Mouse (Mus musculus): ENCODE measurements at regions not wholly inside any gene's neighbourhood (a gene's known extent, or its start where the extent isn't known, plus 50 kb on each side); places are given as distances from the start of the nearest gene placed in this dataset.

GRCm38 (mm10) chr3:142995981-142996743 is 114.4 kb upstream of the Pkn2 start:
- TF ChIP-seq EP300 (IDR thresholded peaks at IDR 0.05; ENCODE audit: low read depth) (no peak), CTCF (IDR thresholded peaks at IDR 0.05; ENCODE audit: low read depth) (peak; percentile 21; the same call in 1 of the 2 replicates)
- ATAC-seq (ENCODE audit: insufficient read depth, low read depth) (no peak), DNase-seq (ENCODE audit: low spot score) (peak; percentile 20)
- 51% methylated on average over 3 of the region's 3 CpGs for WGBS
- H3K4me2 ChIP-seq (ENCODE audit: low read depth, low read length): no peak overlapping the region
- no peaks in the 10 kb centered on the region for H3K9me3 ChIP-seq (replicated peaks; ENCODE audit: control insufficient read depth, low read length)
- H3K36me3 ChIP-seq (replicated peaks; ENCODE audit: control insufficient read depth, insufficient read depth, low read length): no peaks in the 10 kb centered on the region
- no peak overlapping the region for H3K4me3 ChIP-seq (ENCODE audit: low read depth, low read length)
- no peak overlapping the region for H3K9ac ChIP-seq (replicated peaks; ENCODE audit: low read depth, low read length)
- H3K27ac ChIP-seq (ENCODE audit: low read depth): no peak overlapping the region
- H3K4me1 ChIP-seq (ENCODE audit: control insufficient read depth, insufficient read depth): no peaks in the 10 kb centered on the region
- H3K27me3 ChIP-seq (ENCODE audit: control insufficient read depth, insufficient read depth, low read length): no peaks in the 10 kb centered on the region

- ATAC-seq (ENCODE audit: insufficient read depth, low read depth) (no peak), DNase-seq (ENCODE audit: low spot score) (no peak)
- no peak for TF ChIP-seq EP300 (IDR thresholded peaks at IDR 0.05; ENCODE audit: low read depth)
- no peak for TF ChIP-seq CTCF (IDR thresholded peaks at IDR 0.05; ENCODE audit: low read depth)
- no peaks in the 10 kb centered on the region for H3K4me1 ChIP-seq (ENCODE audit: control insufficient read depth, insufficient read depth)
- H3K27ac ChIP-seq (ENCODE audit: low read depth): no peak overlapping the region
- WGBS: 60% methylated on average over 5 of the region's 5 CpGs
- H3K4me2 ChIP-seq (ENCODE audit: low read depth, low read length): no peak overlapping the region
- H3K27me3 ChIP-seq (ENCODE audit: control insufficient read depth, insufficient read depth, low read length): no peaks in the 10 kb centered on the region
- no peak overlapping the region for H3K4me3 ChIP-seq (ENCODE audit: low read depth, low read length)
- H3K9ac ChIP-seq (replicated peaks; ENCODE audit: low read depth, low read length): no peak overlapping the region
- no peaks in the 10 kb centered on the region for H3K9me3 ChIP-seq (replicated peaks; ENCODE audit: control insufficient read depth, low read length)
- no peaks in the 10 kb centered on the region for H3K36me3 ChIP-seq (replicated peaks; ENCODE audit: control insufficient read depth, insufficient read depth, low read length)
Observed at GRCm38 (mm10) chr3:142984547-142984946, 102.7 kb upstream of the Pkn2 start.

GRCm38 (mm10) chr3:142981221-142981620 is 99.4 kb upstream of the Pkn2 start:
- ATAC-seq (ENCODE audit: insufficient read depth, low read depth) (no peak), DNase-seq (ENCODE audit: low spot score) (no peak)
- Histone ChIP-seq H3K9ac (replicated peaks; ENCODE audit: low read depth, low read length) (no peak overlapping the region), H3K9me3 (replicated peaks; ENCODE audit: control insufficient read depth, low read length) (no peaks in the 10 kb centered on the region), H3K4me3 (ENCODE audit: low read depth, low read length) (no peak overlapping the region), H3K36me3 (replicated peaks; ENCODE audit: control insufficient read depth, insufficient read depth, low read length) (no peaks in the 10 kb centered on the region), H3K27me3 (ENCODE audit: control insufficient read depth, insufficient read depth, low read length) (no peaks in the 10 kb centered on the region), H3K27ac (ENCODE audit: low read depth) (no peak overlapping the region), H3K4me1 (ENCODE audit: control insufficient read depth, insufficient read depth) (no peaks in the 10 kb centered on the region), H3K4me2 (ENCODE audit: low read depth, low read length) (no peak overlapping the region)
- TF ChIP-seq EP300 (IDR thresholded peaks at IDR 0.05; ENCODE audit: low read depth) (no peak), CTCF (IDR thresholded peaks at IDR 0.05; ENCODE audit: low read depth) (no peak)
- WGBS: 91% methylated on average over 3 of the region's 3 CpGs

GRCm38 (mm10) chr3:142979161-142979560 is 97.4 kb upstream of the Pkn2 start:
- no peaks in the 10 kb centered on the region for H3K36me3 ChIP-seq (replicated peaks; ENCODE audit: control insufficient read depth, insufficient read depth, low read length)
- H3K4me2 ChIP-seq (ENCODE audit: low read depth, low read length): peak overlapping the region; percentile 1; the same call in 1 of the 2 replicates
- H3K27me3 ChIP-seq (ENCODE audit: control insufficient read depth, insufficient read depth, low read length): no peaks in the 10 kb centered on the region
- ATAC-seq (ENCODE audit: insufficient read depth, low read depth) (no peak), DNase-seq (ENCODE audit: low spot score) (no peak)
- TF ChIP-seq EP300 (IDR thresholded peaks at IDR 0.05; ENCODE audit: low read depth) (no peak), CTCF (IDR thresholded peaks at IDR 0.05; ENCODE audit: low read depth) (no peak)
- no peak overlapping the region for H3K27ac ChIP-seq (ENCODE audit: low read depth)
- 8% methylated on average over 4 of the region's 4 CpGs for WGBS
- no peaks in the 10 kb centered on the region for H3K9me3 ChIP-seq (replicated peaks; ENCODE audit: control insufficient read depth, low read length)
- no peak overlapping the region for H3K4me3 ChIP-seq (ENCODE audit: low read depth, low read length)
- no peak overlapping the region for H3K9ac ChIP-seq (replicated peaks; ENCODE audit: low read depth, low read length)
- H3K4me1 ChIP-seq (ENCODE audit: control insufficient read depth, insufficient read depth): peaks cover 5% of the 10 kb centered on the region; the same call in 1 of the 2 replicates

GRCm38 (mm10) chr3:142976519-142977394 is 95.0 kb upstream of the Pkn2 start:
- Histone ChIP-seq H3K27me3 (ENCODE audit: control insufficient read depth, insufficient read depth, low read length) (no peaks in the 10 kb centered on the region), H3K36me3 (replicated peaks; ENCODE audit: control insufficient read depth, insufficient read depth, low read length) (no peaks in the 10 kb centered on the region), H3K27ac (ENCODE audit: low read depth) (no peak overlapping the region), H3K4me1 (ENCODE audit: control insufficient read depth, insufficient read depth) (peaks cover 5% of the 10 kb centered on the region; the same call in 1 of the 2 replicates), H3K9ac (replicated peaks; ENCODE audit: low read depth, low read length) (no peak overlapping the region), H3K9me3 (replicated peaks; ENCODE audit: control insufficient read depth, low read length) (no peaks in the 10 kb centered on the region), H3K4me3 (ENCODE audit: low read depth, low read length) (no peak overlapping the region), H3K4me2 (ENCODE audit: low read depth, low read length) (no peak overlapping the region)
- ATAC-seq (ENCODE audit: insufficient read depth, low read depth) (no peak), DNase-seq (ENCODE audit: low spot score) (no peak)
- no peak for TF ChIP-seq EP300 (IDR thresholded peaks at IDR 0.05; ENCODE audit: low read depth)
- TF ChIP-seq CTCF (IDR thresholded peaks at IDR 0.05; ENCODE audit: low read depth): no peak
- 91% methylated on average over 7 of the region's 7 CpGs for WGBS

Measured in heart, postnatal 0 days (tissue).